Mouse (Mus musculus) CH12.LX (cell line): ENCODE data around the gene Wasf3. TPM values are rescaled to one million over a fixed set of nuclear protein-coding genes. Genes with fewer than 3 reads are reported as not detected.

Source experiments
- DNase-seq: peaks from one replicate; pipeline ENCODE4 v3.0.0-alpha.2; 2013; ENCODE audit errors: extremely low read depth
- H3K27ac ChIP-seq: 2 replicates; pipeline ENCODE4 v1.5.1; 2012; ENCODE audit warnings: low read depth, mild to moderate bottlenecking, control low read depth, moderate library complexity; ENCODE audit not compliant: insufficient read depth
- H3K27me3 ChIP-seq: replicated peaks from 2 replicates; pipeline ENCODE3; 2012; ENCODE audit warnings: inconsistent platforms
- H3K36me3 ChIP-seq, 2 experiments: replicated peaks in 1 of 2; 2 replicates each; pipeline versions ENCODE3 to v1.6.1; 2012; ENCODE audit warnings: inconsistent platforms in 1 of 2, low read length in 1 of 2, mild to moderate bottlenecking in 1 of 2, mixed read lengths in 1 of 2, moderate library complexity in 1 of 2; ENCODE audit not compliant: control insufficient read depth in 1 of 2, insufficient read depth in 1 of 2
- H3K4me1 ChIP-seq, 2 experiments: 2 replicates each; pipeline ENCODE4 v1.6.1; 2012; ENCODE audit warnings: inconsistent platforms in 1 of 2, moderate library complexity in 1 of 2; ENCODE audit not compliant: insufficient read depth in 2 of 2, control insufficient read depth in 1 of 2
- H3K4me2 ChIP-seq: 2 replicates; pipeline ENCODE4 v1.6.1; 2012; ENCODE audit warnings: low read depth, mild to moderate bottlenecking, control low read depth; ENCODE audit not compliant: poor library complexity, insufficient read depth, severe bottlenecking
- H3K4me3 ChIP-seq, 3 experiments: fragments of 150-350 bp in 1 of 3; sonication (generic) in 1 of 3; replicated peaks in 1 of 3; 2 replicates each; pipeline versions ENCODE3 to v1.5.1; 2011 to 2012; ENCODE audit warnings: low read depth in 2 of 3, low read length in 2 of 3, mild to moderate bottlenecking in 2 of 3, moderate library complexity in 2 of 3, control low read depth in 1 of 3, improper control_type of control experiment in 1 of 3, inconsistent platforms in 1 of 3, mixed read lengths in 1 of 3; ENCODE audit not compliant: poor library complexity in 1 of 3
- H3K79me2 ChIP-seq: replicated peaks from 2 replicates; pipeline ENCODE4 v1.6.1; 2012; ENCODE audit warnings: mild to moderate bottlenecking, moderate library complexity; ENCODE audit not compliant: control insufficient read depth, poor library complexity, insufficient read depth, severe bottlenecking; ENCODE audit errors: extremely low read depth
- H3K9ac ChIP-seq: 2 replicates; pipeline ENCODE4 v1.6.1; 2012; ENCODE audit warnings: low read depth, mild to moderate bottlenecking, control low read depth, moderate library complexity; ENCODE audit not compliant: insufficient read depth
- H3K9me3 ChIP-seq: replicated peaks from 2 replicates; pipeline ENCODE3; 2012; ENCODE audit warnings: low read length, inconsistent platforms, mixed read lengths
- CHD1 ChIP-seq: IDR thresholded peaks from 2 replicates; pipeline ENCODE4 v1.6.1; 2012; ENCODE audit warnings: low read depth, low read length, improper control_type of control experiment, inconsistent platforms
- CHD2 ChIP-seq: IDR thresholded peaks from 2 replicates; pipeline ENCODE4 v1.6.1; 2011; ENCODE audit warnings: low read length, improper control_type of control experiment
- E2F4 ChIP-seq: IDR thresholded peaks from 2 replicates; pipeline ENCODE4 v1.6.1; 2011; ENCODE audit warnings: low read depth, low read length, improper control_type of control experiment; ENCODE audit not compliant: insufficient replicate concordance
- ELF1 ChIP-seq: IDR thresholded peaks from 2 replicates; pipeline ENCODE4 v1.6.1; 2014; ENCODE audit warnings: low read depth, mild to moderate bottlenecking, inconsistent platforms, low read length, improper control_type of control experiment
- HCFC1 ChIP-seq: IDR thresholded peaks from 2 replicates; pipeline ENCODE4 v1.6.1; 2012; ENCODE audit warnings: low read depth, mild to moderate bottlenecking, inconsistent platforms, low read length, improper control_type of control experiment
- JUND ChIP-seq: conservative IDR thresholded peaks from 2 replicates; pipeline ENCODE4 v1.6.1; 2011; ENCODE audit warnings: low read depth, low read length, improper control_type of control experiment
- KAT2A ChIP-seq: IDR thresholded peaks from 2 replicates; pipeline ENCODE4 v1.6.1; 2012; ENCODE audit warnings: low read length, improper control_type of control experiment, inconsistent platforms; ENCODE audit not compliant: insufficient replicate concordance
- MAFK ChIP-seq: IDR thresholded peaks from 2 replicates; pipeline ENCODE4 v1.6.1; 2011; ENCODE audit warnings: low read length, improper control_type of control experiment; ENCODE audit not compliant: insufficient replicate concordance
- MAX ChIP-seq: IDR thresholded peaks from 2 replicates; pipeline ENCODE4 v1.6.1; 2011; ENCODE audit warnings: low read length, improper control_type of control experiment
- MEF2A ChIP-seq: IDR thresholded peaks from 2 replicates; pipeline ENCODE4 v1.6.1; 2014; ENCODE audit warnings: low read depth, mild to moderate bottlenecking, inconsistent platforms, low read length, improper control_type of control experiment, borderline replicate concordance
- NELFE ChIP-seq: IDR thresholded peaks from 2 replicates; pipeline ENCODE4 v1.6.1; 2011; ENCODE audit warnings: low read depth, low read length, improper control_type of control experiment
- NRF1 ChIP-seq: IDR thresholded peaks from 2 replicates; pipeline ENCODE4 v1.6.1; 2014; ENCODE audit warnings: low read depth, mild to moderate bottlenecking, inconsistent platforms, low read length, improper control_type of control experiment, moderate library complexity
- PAX5 ChIP-seq: IDR thresholded peaks from 2 replicates; pipeline ENCODE4 v1.6.1; 2012; ENCODE audit warnings: low read length, inconsistent platforms, mixed read lengths
- POLR2AphosphoS2 ChIP-seq: IDR thresholded peaks from 2 replicates; pipeline ENCODE4 v1.6.1; 2011; ENCODE audit warnings: low read depth, low read length, improper control_type of control experiment
- SIN3A ChIP-seq: IDR thresholded peaks from 2 replicates; pipeline ENCODE4 v1.6.1; 2012; ENCODE audit warnings: low read length, improper control_type of control experiment, inconsistent platforms
- UBTF ChIP-seq: IDR thresholded peaks from 2 replicates; pipeline ENCODE4 v1.6.1; 2012; ENCODE audit warnings: low read depth, mild to moderate bottlenecking, inconsistent platforms, low read length, improper control_type of control experiment, moderate library complexity
- USF2 ChIP-seq: conservative IDR thresholded peaks from 2 replicates; pipeline ENCODE4 v1.6.1; 2011; ENCODE audit warnings: low read depth, low read length, improper control_type of control experiment
- dilution Hi-C: fragments of 300-500 bp; cut with MboI; formaldehyde crosslinking; loops from 2 replicates; pipeline ENCODE4 v1.14.3; 2020; ENCODE audit warnings: low sequenced_read_pairs; ENCODE audit not compliant: extremely low pct_unique_long_range_greater_than_20kb, extremely low pct_ligation_motif_present
- in situ Hi-C: fragments of 300-500 bp; cut with MboI; formaldehyde crosslinking; loops from 3 replicates; pipeline ENCODE4 v1.14.3; 2019; ENCODE audit warnings: low sequenced_read_pairs, low pct_ligation_motif_present, low pct_unique_long_range_greater_than_20kb, mixed read lengths
- polyA plus RNA-seq: library from polyadenylated mRNA; unstranded; fragments of >175 nt; gene quantifications from 2 replicates; pipeline ENCODE4 v1.2.1, GENCODE M21; 2012; ENCODE audit warnings: low read depth; ENCODE audit not compliant: insufficient read length
- total RNA-seq, 2 experiments: library from RNA; depleted of rRNA; stranded (reverse); fragments of 300-350 nt in 1 of 2; fragments of >200 nt in 1 of 2; gene quantifications; 2 replicates each; pipeline ENCODE4 v1.2.3; 2012 to 2014

The Wasf3 gene
- total and polyA plus RNA-seq, 3 experiments: not detected

- Histone ChIP-seq H3K79me2 (no peaks in the 10 kb centered on the region), H3K9ac (no peak overlapping the region), H3K27me3 (no peaks in the 10 kb centered on the region), H3K4me3 (no peak overlapping the region), H3K4me1 (no peaks in the 10 kb centered on the region), H3K9me3 (peaks cover 20% of the 10 kb centered on the region), H3K27ac (no peak overlapping the region), H3K36me3 (no peaks in the 10 kb centered on the region), H3K4me2 (no peak overlapping the region)
- TF ChIP-seq ELF1 (no peak), E2F4 (no peak), MAFK (no peak), MEF2A (no peak), KAT2A (no peak), NRF1 (no peak)
- DNase-seq: no peak
- dilution Hi-C loops (no loop called here), in situ Hi-C loops (no loop called here)
These were observed 1.4 kb upstream of the Wasf3 start for GRCm38 (mm10) chr5:146383401-146383800.

- in situ Hi-C loops (no loop called here), dilution Hi-C loops (no loop called here)
- TF ChIP-seq CHD1 (no peak), JUND (no peak), USF2 (no peak), MAX (no peak), POLR2AphosphoS2 (no peak), HCFC1 (no peak), UBTF (no peak), NELFE (no peak)
- Histone ChIP-seq H3K36me3 (no peaks in the 10 kb centered on the region), H3K79me2 (no peaks in the 10 kb centered on the region), H3K9ac (no peak overlapping the region), H3K4me1 (no peaks in the 10 kb centered on the region), H3K4me2 (no peak overlapping the region), H3K4me3 (no peak overlapping the region), H3K9me3 (peaks cover 17% of the 10 kb centered on the region), H3K27ac (no peak overlapping the region), H3K27me3 (peaks cover 13% of the 10 kb centered on the region)
- DNase-seq: no peak
These were observed 1.2 kb downstream of the Wasf3 start for GRCm38 (mm10) chr5:146385989-146386388.

GRCm38 (mm10) chr5:146386906-146387305 is 2.1 kb downstream of the Wasf3 start:
- H3K9me3 ChIP-seq: peaks cover 17% of the 10 kb centered on the region
- in situ Hi-C loops: no loop called here
- H3K27me3 ChIP-seq: peaks cover 21% of the 10 kb centered on the region
- DNase-seq: no peak
- H3K9ac ChIP-seq: no peak overlapping the region
- TF ChIP-seq CHD2 (no peak), PAX5 (no peak), SIN3A (no peak)
- H3K4me1 ChIP-seq: no peaks in the 10 kb centered on the region
- no peak overlapping the region for H3K27ac ChIP-seq
- dilution Hi-C loops: no loop called here
- no peaks in the 10 kb centered on the region for H3K79me2 ChIP-seq
- H3K36me3 ChIP-seq: no peaks in the 10 kb centered on the region
- H3K4me3 ChIP-seq: no peak overlapping the region
- H3K4me2 ChIP-seq: no peak overlapping the region
